Mouse (Mus musculus) ZHBTc4 (cell line): ENCODE measurements at regions not wholly inside any gene's neighbourhood (a gene's known extent, or its start where the extent isn't known, plus 50 kb on each side); places are given as distances from the start of the nearest gene placed in this dataset.

ENCODE experiments used
- DNase-seq: peaks from one replicate; pipeline ENCODE4 v3.0.0-alpha.2; 2011; ENCODE audit warnings: low read depth, low spot score

GRCm38 (mm10) chr15:27380436-27380945 lies 86.0 kb upstream of the Ank start:
- no peak for DNase-seq

GRCm38 (mm10) chr15:27381565-27381964 lies 84.9 kb upstream of the Ank start:
- DNase-seq: no peak

- DNase-seq: no peak
Observed at GRCm38 (mm10) chr15:27390567-27390966, 75.9 kb upstream of the Ank start.

- DNase-seq: no peak
Observed at GRCm38 (mm10) chr15:27405721-27406161, 60.7 kb upstream of the Ank start.

- no peak for DNase-seq
Observed at GRCm38 (mm10) chr15:27409856-27410255, 56.6 kb upstream of the Ank start.

GRCm38 (mm10) chr15:27412304-27412703 lies 54.2 kb upstream of the Ank start:
- DNase-seq: no peak

- no peak for DNase-seq
Observed at GRCm38 (mm10) chr15:27412761-27413160, 53.7 kb upstream of the Ank start.

- DNase-seq: no peak
Observed at GRCm38 (mm10) chr15:27413486-27413885, 53.0 kb upstream of the Ank start.

GRCm38 (mm10) chr15:27414819-27415218 lies 51.7 kb upstream of the Ank start:
- no peak for DNase-seq
